Mouse (Mus musculus): ENCODE results near the gene Ccnjl. TPM values are rescaled to one million over a fixed set of nuclear protein-coding genes. Genes with fewer than 3 reads are reported as not detected.
A peak's percentile ranks its signal among the peaks of the same experiment; 100 is the strongest.

Gene Ccnjl
- polyA plus RNA-seq, 1 experiment, result 8.2 TPM

- TF ChIP-seq POLR2A (IDR thresholded peaks at IDR 0.05; ENCODE audit: borderline replicate concordance, extremely low read depth, insufficient read depth, insufficient read length, poor library complexity, severe bottlenecking) (no peak), CTCF (IDR thresholded peaks at IDR 0.05; ENCODE audit: borderline replicate concordance, extremely low read depth, insufficient read depth, insufficient read length) (no peak)
- DNase-seq (ENCODE audit: low read depth), result no peak
Measured at GRCm38 (mm10) chr11:43605859-43606258, 77.3 kb downstream of the Ccnjl start.

- no peak for TF ChIP-seq CTCF (IDR thresholded peaks at IDR 0.05; ENCODE audit: borderline replicate concordance, extremely low read depth, insufficient read depth, insufficient read length)
- no peak for TF ChIP-seq POLR2A (IDR thresholded peaks at IDR 0.05; ENCODE audit: borderline replicate concordance, extremely low read depth, insufficient read depth, insufficient read length, poor library complexity, severe bottlenecking)
- DNase-seq (ENCODE audit: low read depth), result peak; percentile 73
Measured at GRCm38 (mm10) chr11:43608440-43608839, 79.9 kb downstream of the Ccnjl start.

GRCm38 (mm10) chr11:43610006-43610661 lies 81.5 kb downstream of the Ccnjl start:
- TF ChIP-seq CTCF (IDR thresholded peaks at IDR 0.05; ENCODE audit: borderline replicate concordance, extremely low read depth, insufficient read depth, insufficient read length) (no peak), POLR2A (IDR thresholded peaks at IDR 0.05; ENCODE audit: borderline replicate concordance, extremely low read depth, insufficient read depth, insufficient read length, poor library complexity, severe bottlenecking) (no peak)
- peak; percentile 48 for DNase-seq (ENCODE audit: low read depth)

GRCm38 (mm10) chr11:43610662-43611033 lies 82.1 kb downstream of the Ccnjl start:
- TF ChIP-seq POLR2A (IDR thresholded peaks at IDR 0.05; ENCODE audit: borderline replicate concordance, extremely low read depth, insufficient read depth, insufficient read length, poor library complexity, severe bottlenecking) (no peak), CTCF (IDR thresholded peaks at IDR 0.05; ENCODE audit: borderline replicate concordance, extremely low read depth, insufficient read depth, insufficient read length) (no peak)

GRCm38 (mm10) chr11:43612834-43613488 lies 84.4 kb downstream of the Ccnjl start:
- no peak for TF ChIP-seq POLR2A (IDR thresholded peaks at IDR 0.05; ENCODE audit: borderline replicate concordance, extremely low read depth, insufficient read depth, insufficient read length, poor library complexity, severe bottlenecking)
- TF ChIP-seq CTCF (IDR thresholded peaks at IDR 0.05; ENCODE audit: borderline replicate concordance, extremely low read depth, insufficient read depth, insufficient read length), result peak; percentile 92
- peak; percentile 94 for DNase-seq (ENCODE audit: low read depth)

More at GRCm38 (mm10) chr11:43610662-43611033, 82.1 kb downstream of the Ccnjl start:
- DNase-seq (ENCODE audit: low read depth), result no peak

- DNase-seq (ENCODE audit: low read depth), result peak; percentile 43
Measured at GRCm38 (mm10) chr11:43617924-43618323, 89.3 kb downstream of the Ccnjl start.

GRCm38 (mm10) chr11:43618403-43618802 lies 89.8 kb downstream of the Ccnjl start:
- peak; percentile 64 for DNase-seq (ENCODE audit: low read depth)
- TF ChIP-seq CTCF (IDR thresholded peaks at IDR 0.05; ENCODE audit: borderline replicate concordance, extremely low read depth, insufficient read depth, insufficient read length) (no peak), POLR2A (IDR thresholded peaks at IDR 0.05; ENCODE audit: borderline replicate concordance, extremely low read depth, insufficient read depth, insufficient read length, poor library complexity, severe bottlenecking) (no peak)

More at GRCm38 (mm10) chr11:43617924-43618323, 89.3 kb downstream of the Ccnjl start:
- TF ChIP-seq POLR2A (IDR thresholded peaks at IDR 0.05; ENCODE audit: borderline replicate concordance, extremely low read depth, insufficient read depth, insufficient read length, poor library complexity, severe bottlenecking) (no peak), CTCF (IDR thresholded peaks at IDR 0.05; ENCODE audit: borderline replicate concordance, extremely low read depth, insufficient read depth, insufficient read length) (no peak)

GRCm38 (mm10) chr11:43621769-43622168 lies 93.2 kb downstream of the Ccnjl start:
- no peak for TF ChIP-seq CTCF (IDR thresholded peaks at IDR 0.05; ENCODE audit: borderline replicate concordance, extremely low read depth, insufficient read depth, insufficient read length)
- TF ChIP-seq POLR2A (IDR thresholded peaks at IDR 0.05; ENCODE audit: borderline replicate concordance, extremely low read depth, insufficient read depth, insufficient read length, poor library complexity, severe bottlenecking), result no peak
- no peak for DNase-seq (ENCODE audit: low read depth)

GRCm38 (mm10) chr11:43624341-43624740 lies 95.8 kb downstream of the Ccnjl start:
- DNase-seq (ENCODE audit: low read depth), result peak; percentile 50
- TF ChIP-seq CTCF (IDR thresholded peaks at IDR 0.05; ENCODE audit: borderline replicate concordance, extremely low read depth, insufficient read depth, insufficient read length), result no peak
- TF ChIP-seq POLR2A (IDR thresholded peaks at IDR 0.05; ENCODE audit: borderline replicate concordance, extremely low read depth, insufficient read depth, insufficient read length, poor library complexity, severe bottlenecking), result no peak

- peak; percentile 78 for DNase-seq (ENCODE audit: low read depth)
- TF ChIP-seq POLR2A (IDR thresholded peaks at IDR 0.05; ENCODE audit: borderline replicate concordance, extremely low read depth, insufficient read depth, insufficient read length, poor library complexity, severe bottlenecking) (no peak), CTCF (IDR thresholded peaks at IDR 0.05; ENCODE audit: borderline replicate concordance, extremely low read depth, insufficient read depth, insufficient read length) (no peak)
Measured at GRCm38 (mm10) chr11:43626300-43626926, 97.8 kb downstream of the Ccnjl start.

- TF ChIP-seq CTCF (IDR thresholded peaks at IDR 0.05; ENCODE audit: borderline replicate concordance, extremely low read depth, insufficient read depth, insufficient read length) (no peak), POLR2A (IDR thresholded peaks at IDR 0.05; ENCODE audit: borderline replicate concordance, extremely low read depth, insufficient read depth, insufficient read length, poor library complexity, severe bottlenecking) (no peak)
- DNase-seq (ENCODE audit: low read depth), result no peak
Measured at GRCm38 (mm10) chr11:43626927-43627645, 98.5 kb downstream of the Ccnjl start.

All from brain, embryonic 14.5 days (tissue).